Comparison of ENCODE assay signal across 15 mouse cellular contexts in genomic region chr1:151105251-151105650, GRCm38 (mm10).
A peak's percentile ranks its signal among the peaks of the same experiment; 100 is the strongest.
DNase-seq lines count a peak whose midpoint lies in the region; ATAC-seq lines count a peak whose summit lies in the region.
"Had no signal": no experiment of that assay in that cellular context is flagged by ENCODE, and none has a peak within 500 bp of the region (broad histone marks: within the 10 kb centered on the region; RNA-seq: fewer than 3 reads in every experiment).

No protein-coding gene starts in this region.

- H3K36me3 ChIP-seq in kidney, embryonic 14.5 days (ENCODE audit: control insufficient read depth, insufficient read depth, low read length) = no peaks in the 10 kb centered on the region
- H3K36me3 ChIP-seq in liver, embryonic 15.5 days (replicated peaks) = no peaks in the 10 kb centered on the region
- H3K36me3 ChIP-seq: embryonic facial prominence, embryonic 13.5 days; heart, embryonic 15.5 days; neural tube, embryonic 13.5 days had no signal

- no peak overlapping the region for H3K27ac ChIP-seq in kidney, embryonic 14.5 days (ENCODE audit: low read depth, low read length)
- peak overlapping the region; percentile 16; the same call in 1 of the 2 replicates for H3K27ac ChIP-seq in liver, embryonic 15.5 days (replicated peaks)
- H3K27ac ChIP-seq: embryonic facial prominence, embryonic 13.5 days; heart, embryonic 15.5 days; neural tube, embryonic 13.5 days had no signal

- DNase-seq in adrenal gland, adult 2 months = peak; percentile 34
- no peak for DNase-seq in adrenal gland, adult 18-20 months (ENCODE audit: low spot score in 2 of 2)
- DNase-seq in kidney, postnatal 36 days = peak; percentile 35 to 36
- DNase-seq in adrenal gland, postnatal 25 days = peak; percentile 3
- no peak for DNase-seq in left cerebral cortex, postnatal 10 days (ENCODE audit: extremely low spot score in 1 of 2, low spot score in 2 of 2)
- no peak for DNase-seq in cerebellum, adult 11-12 months
- DNase-seq: cerebellum, adult 9-11 months; lung, embryonic 14.5 days; midbrain, embryonic 14.5 days; thymus, adult 18-20 months had no signal

- ATAC-seq in kidney, embryonic 14.5 days (ENCODE audit: low FRiP score, low TSS enrichment) = no peak
- ATAC-seq in liver, embryonic 15.5 days (ENCODE audit: insufficient read depth) = no peak

- H3K27me3 ChIP-seq in kidney, embryonic 14.5 days (ENCODE audit: control insufficient read depth, insufficient read depth, low read length) = no peaks in the 10 kb centered on the region
- peaks cover 15% of the 10 kb centered on the region for H3K27me3 ChIP-seq in liver, embryonic 15.5 days
- H3K27me3 ChIP-seq: embryonic facial prominence, embryonic 13.5 days; heart, embryonic 15.5 days; neural tube, embryonic 13.5 days had no signal

- no peak overlapping the region for H3K4me2 ChIP-seq in kidney, embryonic 14.5 days (replicated peaks; ENCODE audit: low read depth, low read length)
- no peak overlapping the region for H3K4me2 ChIP-seq in liver, embryonic 15.5 days
- H3K4me2 ChIP-seq: embryonic facial prominence, embryonic 13.5 days; heart, embryonic 15.5 days; lung, embryonic 14.5 days; neural tube, embryonic 13.5 days had no signal

- H3K9me3 ChIP-seq in kidney, embryonic 14.5 days (ENCODE audit: control insufficient read depth, low read length) = no peaks in the 10 kb centered on the region
- no peaks in the 10 kb centered on the region for H3K9me3 ChIP-seq in liver, embryonic 15.5 days (replicated peaks)
- H3K9me3 ChIP-seq: embryonic facial prominence, embryonic 13.5 days; heart, embryonic 15.5 days; neural tube, embryonic 13.5 days had no signal

- intact Hi-C loops in left cerebral cortex, postnatal 10 days (cut with DNase I) = no loop called here

- no peak overlapping the region for H3K9ac ChIP-seq in kidney, embryonic 14.5 days (ENCODE audit: low read depth, low read length)
- no peak overlapping the region for H3K9ac ChIP-seq in liver, embryonic 15.5 days
- H3K9ac ChIP-seq: embryonic facial prominence, embryonic 13.5 days; heart, embryonic 15.5 days; lung, embryonic 14.5 days; neural tube, embryonic 13.5 days had no signal

- H3K4me1 ChIP-seq in kidney, embryonic 14.5 days (ENCODE audit: control insufficient read depth, insufficient read depth, low read length) = 0 out of 2 replicates have a peak, but pooled peaks cover 3% of the 10 kb centered on the region
- peaks cover 48% of the 10 kb centered on the region for H3K4me1 ChIP-seq in liver, embryonic 15.5 days (replicated peaks)
- H3K4me1 ChIP-seq: neural tube, embryonic 13.5 days had no signal

- 53% methylated on average over 3 of the region's 3 CpGs for WGBS in kidney, embryonic 14.5 days
- 12% methylated on average over 3 of the region's 3 CpGs for WGBS in liver, embryonic 15.5 days (ENCODE audit: insufficient replicate concordance)

- no peak overlapping the region for H3K4me3 ChIP-seq in kidney, embryonic 14.5 days (ENCODE audit: low read length)
- no peak overlapping the region for H3K4me3 ChIP-seq in liver, embryonic 15.5 days (replicated peaks)
- H3K4me3 ChIP-seq: embryonic facial prominence, embryonic 13.5 days; heart, embryonic 15.5 days; neural tube, embryonic 13.5 days had no signal

Comparison
In these comparisons a context has a peak if more than half of its experiments do, and no peak if none do; other contexts are left out.
1. DNase-seq: peak in adrenal gland, adult 2 months (single experiment), kidney, postnatal 36 days (2 of 2) and adrenal gland, postnatal 25 days (single experiment); none in adrenal gland, adult 18-20 months (0 of 2), left cerebral cortex, postnatal 10 days (0 of 2) and cerebellum, adult 11-12 months (single experiment).